Comparison of ENCODE assay signal across 27 mouse cellular contexts in the genomic region with DNA sequence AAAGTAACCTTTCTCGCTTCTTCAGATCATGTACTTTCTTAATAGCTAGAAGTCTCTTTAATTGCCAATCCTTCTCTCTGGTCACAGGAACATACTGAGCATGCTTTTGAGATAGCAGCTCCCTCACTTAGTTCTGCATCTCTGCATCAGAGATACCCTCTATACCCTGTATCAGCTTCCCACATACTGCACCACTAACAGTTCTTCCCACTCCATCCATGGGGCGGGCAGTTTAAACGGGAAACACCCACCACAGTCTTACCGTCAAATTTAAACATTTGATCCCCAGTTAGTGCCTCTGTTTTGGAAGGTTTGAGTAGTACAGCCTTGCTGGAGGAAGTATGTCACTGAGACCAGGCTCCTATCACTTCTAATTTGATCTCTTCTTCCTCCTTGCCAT.
"Had no signal": no experiment of that assay in that cellular context is flagged by ENCODE, and none has a peak within 500 bp of the region (broad histone marks: within the 10 kb centered on the region; RNA-seq: fewer than 3 reads in every experiment).

No protein-coding gene starts in this region.

- H3K27ac ChIP-seq: limb, embryonic 10.5 days; limb, embryonic 12.5 days; limb, embryonic 13.5 days; limb, embryonic 15.5 days; liver, embryonic 12.5 days; liver, embryonic 13.5 days; liver, embryonic 14.5 days; liver, embryonic 15.5 days; lung, embryonic 15.5 days; midbrain, embryonic 10.5 days; midbrain, embryonic 12.5 days; midbrain, embryonic 13.5 days; midbrain, embryonic 15.5 days; neural tube, embryonic 12.5 days had no signal

- H3K4me1 ChIP-seq: limb, embryonic 10.5 days; limb, embryonic 12.5 days; liver, embryonic 12.5 days; liver, embryonic 13.5 days; liver, embryonic 15.5 days; lung, embryonic 15.5 days; midbrain, embryonic 10.5 days; midbrain, embryonic 12.5 days; midbrain, embryonic 13.5 days; midbrain, embryonic 15.5 days; neural tube, embryonic 12.5 days had no signal

- H3K4me3 ChIP-seq: limb, embryonic 10.5 days; limb, embryonic 12.5 days; limb, embryonic 13.5 days; limb, embryonic 15.5 days; liver, embryonic 12.5 days; liver, embryonic 13.5 days; liver, embryonic 15.5 days; lung, embryonic 15.5 days; megakaryocyte, embryonic 14.5 days; midbrain, embryonic 10.5 days; midbrain, embryonic 12.5 days; midbrain, embryonic 13.5 days; midbrain, embryonic 15.5 days; myocyte; neural tube, embryonic 12.5 days had no signal

- H3K36me3 ChIP-seq: limb, embryonic 10.5 days; limb, embryonic 12.5 days; limb, embryonic 13.5 days; liver, embryonic 12.5 days; liver, embryonic 13.5 days; liver, embryonic 15.5 days; lung, embryonic 15.5 days; midbrain, embryonic 10.5 days; midbrain, embryonic 12.5 days; midbrain, embryonic 13.5 days; midbrain, embryonic 15.5 days; neural tube, embryonic 12.5 days had no signal

- H3K9me3 ChIP-seq: limb, embryonic 10.5 days; limb, embryonic 12.5 days; limb, embryonic 13.5 days; limb, embryonic 15.5 days; liver, embryonic 12.5 days; liver, embryonic 13.5 days; liver, embryonic 15.5 days; lung, embryonic 15.5 days; megakaryocyte, embryonic 14.5 days; midbrain, embryonic 10.5 days; midbrain, embryonic 12.5 days; midbrain, embryonic 13.5 days; midbrain, embryonic 15.5 days; neural tube, embryonic 12.5 days had no signal

- DNase-seq: left cerebral cortex, postnatal 4 days; liver; liver, embryonic 13.5 days; liver, postnatal 0 days; lung, adult 18-20 months; lung, adult 2 months; lung, embryonic 14.5 days; lung, postnatal 10 days; lung, postnatal 14 days; lung, postnatal 36 days; lung, postnatal 4 days; midbrain, embryonic 14.5 days had no signal

- H3K27me3 ChIP-seq: limb, embryonic 12.5 days; limb, embryonic 13.5 days; limb, embryonic 15.5 days; liver, embryonic 12.5 days; liver, embryonic 13.5 days; liver, embryonic 15.5 days; lung, embryonic 15.5 days; megakaryocyte, embryonic 14.5 days; midbrain, embryonic 12.5 days; midbrain, embryonic 13.5 days; midbrain, embryonic 15.5 days; neural tube, embryonic 12.5 days had no signal

- H3K9ac ChIP-seq: limb, embryonic 12.5 days; limb, embryonic 13.5 days; limb, embryonic 15.5 days; liver, embryonic 12.5 days; liver, embryonic 13.5 days; liver, embryonic 14.5 days; liver, embryonic 15.5 days; liver, postnatal 0 days; lung, embryonic 14.5 days; lung, embryonic 15.5 days; midbrain, embryonic 12.5 days; midbrain, embryonic 13.5 days; midbrain, embryonic 15.5 days; neural tube, embryonic 12.5 days had no signal
